Mouse (Mus musculus) liver, embryonic 12.5 days (tissue): ENCODE results near the gene Fmc1. TPM values are rescaled to one million over a fixed set of nuclear protein-coding genes. Genes with fewer than 3 reads are reported as not detected.

Experiments used
- ATAC-seq: fragments of 200-750 bp; cut with Nextera tagmentation; 2 replicates; pipeline ENCODE4 v1.8.0; 2017; ENCODE audit warnings: moderate number of reproducible peaks, mild to moderate bottlenecking, moderate library complexity
- H3K27ac ChIP-seq: fragments of 300-500 bp; sonication (generic); 2 replicates; pipeline ENCODE4 v1.5.1; 2016; ENCODE audit warnings: mild to moderate bottlenecking
- H3K27me3 ChIP-seq: fragments of 300-500 bp; sonication (generic); replicated peaks from 2 replicates; pipeline ENCODE4 v1.6.1; 2016; ENCODE audit warnings: mild to moderate bottlenecking, moderate library complexity
- H3K36me3 ChIP-seq: fragments of 300-500 bp; sonication (generic); 2 replicates; pipeline ENCODE4 v1.6.1; 2016; ENCODE audit warnings: mild to moderate bottlenecking, moderate library complexity
- H3K4me1 ChIP-seq: fragments of 300-500 bp; sonication (generic); 2 replicates; pipeline ENCODE4 v1.6.1; 2016
- H3K4me2 ChIP-seq: fragments of 300-500 bp; sonication (generic); 2 replicates; pipeline ENCODE4 v1.6.1; 2016; ENCODE audit warnings: mild to moderate bottlenecking, moderate library complexity
- H3K4me3 ChIP-seq: fragments of 300-500 bp; sonication (generic); 2 replicates; pipeline ENCODE4 v1.5.1; 2016; ENCODE audit warnings: mild to moderate bottlenecking, moderate library complexity
- H3K9ac ChIP-seq: fragments of 300-500 bp; sonication (generic); 2 replicates; pipeline ENCODE4 v1.6.1; 2016; ENCODE audit warnings: mild to moderate bottlenecking, moderate library complexity
- H3K9me3 ChIP-seq: fragments of 300-500 bp; sonication (generic); replicated peaks from 2 replicates; pipeline ENCODE4 v1.6.1; 2016; ENCODE audit warnings: mild to moderate bottlenecking, moderate library complexity
- WGBS: fragments of 180-500 bp; shearing (Covaris S2); methylation state at CpG from one replicate; pipeline ENCODE4 v1.1.7; 2016; ENCODE audit not compliant: insufficient replicate concordance; 5-methylcytosine and 5-hydroxymethylcytosine counted together
- polyA plus RNA-seq: library from polyadenylated mRNA; unstranded; fragments of >200 nt; fragmentation: Nextera tagmentation; extraction: Ambion mirVana; gene quantifications from 2 replicates; pipeline ENCODE4 v1.2.1, GENCODE M21; 2016

The Fmc1 gene
- 103 and 114 TPM in 2 replicates for polyA plus RNA-seq

GRCm38 (mm10) chr6:38533428-38534405 lies at the start of gene Fmc1:
TSS of gene Fmc1 (plus strand) at chr6:38533502.
- Histone ChIP-seq H3K4me1 (peaks cover 28% of the 10 kb centered on the region), H3K9ac (peak within 1 kb of the TSS; percentile 85), H3K9me3 (no peaks in the 10 kb centered on the region), H3K4me2 (peak within 1 kb of the TSS; percentile 83), H3K27ac (peak within 1 kb of the TSS; percentile 97), H3K36me3 (no peaks in the 10 kb centered on the region), H3K27me3 (no peaks in the 10 kb centered on the region), H3K4me3 (peak within 1 kb of the TSS; percentile 74)
- peak; percentile 86 for ATAC-seq
- WGBS: under 1% methylated on average over 41 of the region's 41 CpGs

DNA sequence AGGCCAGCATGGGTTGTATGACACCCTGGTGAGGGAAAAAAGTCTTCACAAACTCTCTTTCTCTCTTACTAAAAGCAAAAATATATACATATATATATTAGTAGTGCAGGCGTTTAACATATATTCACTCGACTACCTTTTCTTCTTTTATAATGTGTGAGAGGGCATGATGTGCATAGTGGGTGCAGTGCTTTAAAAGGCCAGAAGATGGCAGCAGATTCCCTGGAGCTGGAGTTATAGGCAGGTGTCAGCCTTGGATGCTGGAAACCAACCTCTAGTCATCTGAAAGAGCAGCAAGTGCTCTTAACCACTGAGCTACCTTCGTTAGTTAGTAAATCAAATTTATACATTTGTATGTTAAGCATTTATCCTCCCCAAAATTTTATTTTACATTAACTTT lies 40.8 kb upstream of the Fmc1 start:
- 64% methylated on average over 3 of the region's 3 CpGs for WGBS
- Histone ChIP-seq H3K4me3 (no peak overlapping the region), H3K27ac (no peak overlapping the region), H3K4me1 (no peaks in the 10 kb centered on the region), H3K9me3 (no peaks in the 10 kb centered on the region), H3K36me3 (peaks cover 72% of the 10 kb centered on the region), H3K4me2 (no peak overlapping the region), H3K27me3 (no peaks in the 10 kb centered on the region), H3K9ac (no peak overlapping the region)
- ATAC-seq: no peak

DNA sequence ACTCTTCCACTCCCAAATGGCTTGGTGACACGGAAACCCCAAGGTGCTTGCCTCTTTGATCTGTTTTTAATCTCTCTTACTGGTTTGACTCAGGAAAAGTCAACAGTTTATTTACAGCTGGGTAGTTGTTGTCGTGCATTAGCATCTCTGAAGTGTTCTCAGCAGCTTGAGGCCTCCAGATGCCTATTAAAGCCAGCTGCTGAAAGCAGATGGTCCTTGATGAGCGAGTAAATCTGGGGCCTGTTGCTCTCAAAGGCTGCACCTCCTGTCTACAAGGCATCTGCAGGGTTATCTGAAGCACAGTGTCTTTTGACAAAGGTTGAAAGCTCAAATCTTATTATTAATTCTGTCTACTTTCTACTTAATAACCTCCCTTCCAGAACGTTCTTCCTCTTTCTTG lies 37.7 kb upstream of the Fmc1 start:
- H3K27ac ChIP-seq: no peak overlapping the region
- no peaks in the 10 kb centered on the region for H3K27me3 ChIP-seq
- no peaks in the 10 kb centered on the region for H3K4me1 ChIP-seq
- H3K36me3 ChIP-seq: peaks cover 69% of the 10 kb centered on the region
- WGBS: 60% methylated on average over 4 of the region's 4 CpGs
- H3K9me3 ChIP-seq: no peaks in the 10 kb centered on the region
- no peak for ATAC-seq
- H3K4me3 ChIP-seq: no peak overlapping the region
- H3K4me2 ChIP-seq: no peak overlapping the region
- no peak overlapping the region for H3K9ac ChIP-seq

- peaks cover 13% of the 10 kb centered on the region for H3K4me1 ChIP-seq
- WGBS: 90% methylated on average over 1 of the region's 1 CpGs
- no peak overlapping the region for H3K9ac ChIP-seq
- H3K4me3 ChIP-seq: no peak overlapping the region
- H3K27me3 ChIP-seq: no peaks in the 10 kb centered on the region
- no peak for ATAC-seq
- no peak overlapping the region for H3K4me2 ChIP-seq
- H3K9me3 ChIP-seq: no peaks in the 10 kb centered on the region
- H3K27ac ChIP-seq: no peak overlapping the region
- peaks cover 8% of the 10 kb centered on the region; the same call in 1 of the 2 replicates for H3K36me3 ChIP-seq
Measured at GRCm38 (mm10) chr6:38512096-38512495, 21.2 kb upstream of the Fmc1 start.

- ATAC-seq: peak; percentile 37; the same call in 1 of the 2 replicates
- Histone ChIP-seq H3K4me2 (no peak overlapping the region), H3K36me3 (peaks cover 8% of the 10 kb centered on the region; the same call in 1 of the 2 replicates), H3K4me3 (no peak overlapping the region), H3K9ac (no peak overlapping the region), H3K27me3 (no peaks in the 10 kb centered on the region), H3K27ac (no peak overlapping the region), H3K4me1 (peaks cover 13% of the 10 kb centered on the region), H3K9me3 (no peaks in the 10 kb centered on the region)
Measured at GRCm38 (mm10) chr6:38512830-38513229, 20.5 kb upstream of the Fmc1 start.

- Histone ChIP-seq H3K4me1 (peaks cover 13% of the 10 kb centered on the region), H3K4me3 (no peak overlapping the region), H3K4me2 (no peak overlapping the region), H3K27me3 (no peaks in the 10 kb centered on the region), H3K36me3 (0 out of 2 replicates have a peak, but pooled peaks cover 2% of the 10 kb centered on the region), H3K27ac (no peak overlapping the region), H3K9ac (no peak overlapping the region), H3K9me3 (no peaks in the 10 kb centered on the region)
- no peak for ATAC-seq
- 88% methylated on average over 4 of the region's 4 CpGs for WGBS
Measured at GRCm38 (mm10) chr6:38515201-38515600, 18.1 kb upstream of the Fmc1 start.

DNA sequence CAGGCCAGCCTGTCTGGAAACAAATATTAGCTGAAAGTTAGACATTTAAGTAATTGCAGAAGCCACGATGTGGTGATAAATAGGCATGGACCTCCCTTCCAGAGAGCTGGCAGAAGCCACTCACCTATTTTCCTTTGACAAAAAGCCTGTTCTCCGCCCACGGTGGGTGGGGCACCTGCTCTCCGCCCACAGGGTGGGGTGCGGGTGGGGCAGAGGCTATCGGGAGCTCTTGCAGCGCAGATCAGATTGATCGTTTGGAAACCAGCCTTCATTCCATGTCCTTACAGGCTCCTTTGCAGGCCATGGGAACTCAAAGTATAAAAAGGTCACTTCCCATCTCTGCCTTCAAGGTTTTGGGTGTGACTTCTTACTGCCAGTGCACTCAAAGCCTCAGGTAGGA lies 9.5 kb upstream of the Fmc1 start:
- no peaks in the 10 kb centered on the region for H3K36me3 ChIP-seq
- peak overlapping the region; percentile 5; the same call in 1 of the 2 replicates for H3K4me3 ChIP-seq
- H3K9me3 ChIP-seq: no peaks in the 10 kb centered on the region
- H3K27me3 ChIP-seq: no peaks in the 10 kb centered on the region
- H3K4me1 ChIP-seq: peaks cover 12% of the 10 kb centered on the region
- peak overlapping the region; percentile 51 for H3K4me2 ChIP-seq
- H3K9ac ChIP-seq: no peak overlapping the region
- ATAC-seq: 0 out of 2 replicates have a peak, but pooled peaks have one; percentile 47
- WGBS: 11% methylated on average over 8 of the region's 8 CpGs
- no peak overlapping the region for H3K27ac ChIP-seq

DNA sequence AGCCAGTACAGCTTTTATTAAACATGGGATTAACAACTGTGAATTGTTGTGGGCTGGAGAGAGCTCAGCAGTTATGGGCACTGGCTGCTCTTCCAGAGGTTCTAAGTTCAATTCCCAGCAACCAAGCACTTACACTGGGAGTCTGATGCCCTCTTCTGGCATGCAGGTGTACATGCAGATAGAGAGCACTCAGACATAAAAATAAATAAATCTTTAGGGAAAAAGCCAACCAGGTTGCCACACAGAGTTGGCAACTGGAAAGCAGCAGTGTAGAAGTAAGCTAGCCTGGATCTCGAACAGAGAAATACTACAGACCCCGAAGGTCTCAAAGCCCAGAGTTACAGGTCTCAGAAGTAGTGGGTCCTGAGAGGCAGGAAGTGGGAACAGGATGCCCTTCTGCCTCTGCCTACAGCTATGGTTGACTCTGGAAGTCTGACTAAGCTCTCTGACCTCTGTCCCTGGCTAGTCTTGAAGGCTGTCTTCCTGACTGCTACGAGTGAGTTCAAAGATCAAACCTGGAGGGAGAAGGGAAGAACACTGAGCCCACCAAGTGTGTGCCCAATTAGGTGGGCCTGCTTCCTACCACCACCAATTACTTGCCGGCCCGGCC lies 2.0 kb upstream of the Fmc1 start:
- no peaks in the 10 kb centered on the region for H3K27me3 ChIP-seq
- no peak overlapping the region for H3K4me3 ChIP-seq
- 28% methylated on average over 5 of the region's 5 CpGs for WGBS
- no peak overlapping the region for H3K4me2 ChIP-seq
- H3K4me1 ChIP-seq: peaks cover 28% of the 10 kb centered on the region
- no peak for ATAC-seq
- H3K36me3 ChIP-seq: no peaks in the 10 kb centered on the region
- H3K9ac ChIP-seq: no peak overlapping the region
- H3K9me3 ChIP-seq: no peaks in the 10 kb centered on the region
- H3K27ac ChIP-seq: no peak overlapping the region

GRCm38 (mm10) chr6:38532500-38533420 lies 542 bp upstream of the Fmc1 start:
- no peaks in the 10 kb centered on the region for H3K9me3 ChIP-seq
- ATAC-seq: peak; percentile 23
- peak overlapping the region; percentile 74 for H3K4me3 ChIP-seq
- H3K4me2 ChIP-seq: peak overlapping the region; percentile 83
- H3K27ac ChIP-seq: peak overlapping the region; percentile 97
- 8% methylated on average over 25 of the region's 25 CpGs for WGBS
- H3K36me3 ChIP-seq: no peaks in the 10 kb centered on the region
- no peaks in the 10 kb centered on the region for H3K27me3 ChIP-seq
- peak overlapping the region; percentile 78 for H3K9ac ChIP-seq
- H3K4me1 ChIP-seq: peaks cover 28% of the 10 kb centered on the region

- Histone ChIP-seq H3K27ac (peak overlapping the region; percentile 97), H3K4me3 (peak overlapping the region; percentile 74), H3K9me3 (no peaks in the 10 kb centered on the region), H3K4me2 (peak overlapping the region; percentile 83), H3K36me3 (peaks cover 3% of the 10 kb centered on the region; the same call in 1 of the 2 replicates), H3K27me3 (no peaks in the 10 kb centered on the region), H3K9ac (peak overlapping the region; percentile 85), H3K4me1 (peaks cover 28% of the 10 kb centered on the region)
- under 1% methylated on average over 53 of the region's 53 CpGs for WGBS
- ATAC-seq: peak; percentile 80
Measured at GRCm38 (mm10) chr6:38534640-38535365, 1.5 kb downstream of the Fmc1 start.

DNA sequence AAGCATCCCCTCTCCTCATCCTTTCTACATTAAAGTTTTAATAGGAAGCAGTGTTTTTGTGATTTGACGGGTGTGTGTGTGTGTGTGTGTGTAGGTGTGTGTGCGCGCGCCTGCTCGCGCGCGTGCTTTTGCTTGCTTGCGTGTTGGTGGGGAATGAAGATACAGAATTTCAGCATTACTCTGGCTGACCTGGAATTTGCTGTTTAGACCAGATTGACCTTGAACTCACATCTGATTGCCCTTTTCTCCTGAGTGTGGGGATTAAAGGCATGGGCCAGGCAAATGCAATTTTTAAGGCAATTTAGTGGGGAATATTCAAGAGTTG lies 2.0 kb downstream of the Fmc1 start:
- Histone ChIP-seq H3K4me2 (peak overlapping the region; percentile 83), H3K9me3 (no peaks in the 10 kb centered on the region), H3K4me1 (peaks cover 28% of the 10 kb centered on the region), H3K4me3 (peak overlapping the region; percentile 74), H3K36me3 (peaks cover 8% of the 10 kb centered on the region), H3K27me3 (no peaks in the 10 kb centered on the region), H3K9ac (peak overlapping the region; percentile 85), H3K27ac (peak overlapping the region; percentile 97)
- no peak for ATAC-seq
- WGBS: 2% methylated on average over 9 of the region's 9 CpGs
